Mouse (Mus musculus) naive thymus-derived CD4-positive, alpha-beta T cell, adult 2 months (primary cell): Measurements from ENCODE around the gene Gm20388.
A peak's percentile ranks its signal among the peaks of the same experiment; 100 is the strongest.
"Not testable (repeated sequence)": the region's sequence is repeated elsewhere in the genome, so short reads cannot be mapped to it uniquely, and the experiment has no call there.

ENCODE experiments used
- DNase-seq: peaks from one replicate; pipeline ENCODE4 v3.0.0-alpha.2; 2011; ENCODE audit warnings: low read depth

The Gm20388 gene

DNA sequence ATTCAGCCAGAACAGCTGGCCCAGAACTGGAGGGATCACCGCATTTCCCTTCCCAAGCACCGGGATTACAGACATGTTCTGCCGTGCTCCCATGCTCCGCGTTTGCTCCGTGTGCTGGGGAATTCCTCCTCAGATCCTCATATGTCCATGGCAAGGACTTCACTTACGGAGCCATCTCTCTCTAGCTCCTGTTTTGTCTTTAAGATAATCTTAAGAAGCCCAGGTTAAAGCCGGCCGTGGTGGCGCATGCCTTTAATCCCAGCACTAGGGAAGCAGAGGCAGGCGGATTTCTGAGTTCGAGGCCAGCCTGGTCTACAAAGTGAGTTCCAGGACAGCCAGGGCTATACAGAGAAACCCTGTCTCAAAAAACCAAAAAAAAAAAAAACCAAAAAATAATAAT lies 3541.1 kb downstream of the Gm20388 start:
- DNase-seq = not testable (repeated sequence)

DNA sequence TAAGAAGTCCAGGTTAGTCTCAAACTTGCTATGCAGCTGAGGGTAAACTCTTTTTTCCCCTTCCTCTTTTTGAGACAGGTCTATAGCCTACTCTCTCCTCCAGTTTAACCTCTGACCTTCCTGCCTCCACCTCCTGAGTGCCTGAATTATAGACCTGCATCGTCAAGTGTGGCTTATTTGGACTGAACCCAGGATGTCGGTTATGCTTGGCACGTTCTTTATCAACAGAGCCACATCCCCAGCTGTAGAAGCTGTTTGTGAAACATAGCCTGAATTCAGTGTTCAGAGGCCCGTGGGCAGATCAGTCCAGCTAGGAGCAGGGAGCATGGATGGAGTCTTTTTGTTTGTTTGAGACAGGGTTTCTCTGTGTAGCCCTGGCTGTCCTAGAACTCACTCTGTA lies 3541.5 kb downstream of the Gm20388 start:
- no peak for DNase-seq

DNA sequence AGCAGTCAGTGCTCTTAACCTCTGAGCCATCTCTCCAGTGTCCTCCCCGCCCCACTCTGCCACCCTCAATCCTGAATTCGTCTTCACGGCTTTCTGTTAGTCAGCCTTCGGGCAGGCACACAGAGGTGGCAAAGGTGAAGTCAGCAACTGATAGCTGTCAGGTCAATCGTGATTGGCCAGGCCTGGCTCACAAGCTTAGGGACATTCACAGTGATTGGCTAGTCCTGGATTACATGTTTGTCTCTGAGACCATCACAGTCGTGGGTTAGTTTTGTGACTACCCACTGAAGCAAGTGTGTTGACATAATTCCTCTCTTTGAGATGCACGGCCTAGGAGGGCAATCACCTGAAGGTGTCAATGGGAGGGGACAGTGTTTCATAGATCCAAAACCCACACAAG lies 3542.7 kb downstream of the Gm20388 start:
- no peak for DNase-seq

DNA sequence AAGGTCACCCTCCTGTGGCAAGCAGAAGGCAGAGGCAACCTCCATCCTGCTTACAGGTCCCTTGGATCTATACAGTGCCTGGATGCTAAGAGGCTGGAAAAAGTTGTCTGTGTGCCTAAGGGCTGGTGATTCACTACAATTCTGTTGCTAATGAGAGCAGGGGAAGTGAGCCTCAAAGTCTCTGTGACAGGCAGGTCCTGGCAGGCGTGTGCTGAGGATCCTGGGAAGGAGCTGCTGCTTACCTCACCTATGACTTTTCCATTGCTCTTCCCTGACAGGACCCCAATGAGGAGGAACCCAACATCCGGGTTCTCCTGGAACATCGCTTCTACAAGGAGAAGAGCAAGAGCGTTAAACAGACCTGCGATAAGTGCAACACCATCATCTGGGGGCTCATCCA lies 3543.3 kb downstream of the Gm20388 start:
- DNase-seq = no peak

DNA sequence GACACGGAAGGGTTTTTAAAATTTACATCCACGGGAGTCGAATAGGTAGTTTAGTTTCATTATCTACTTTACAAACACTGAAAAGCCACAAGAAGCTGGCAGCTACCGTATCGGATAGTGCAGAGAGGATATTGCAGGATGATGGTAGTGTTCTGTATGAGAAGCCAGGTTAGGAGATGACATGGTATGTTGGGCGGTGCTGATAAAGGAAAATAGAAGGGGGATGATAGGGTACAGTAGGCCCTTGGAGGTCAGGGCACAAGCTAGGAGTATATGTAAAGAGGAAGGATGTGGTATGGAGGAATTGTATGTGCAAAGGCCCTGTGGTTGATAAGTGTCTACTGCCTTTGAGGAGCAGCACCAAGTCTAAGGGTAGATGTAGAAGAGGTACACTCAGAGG lies 3543.9 kb downstream of the Gm20388 start:
- no peak for DNase-seq

DNA sequence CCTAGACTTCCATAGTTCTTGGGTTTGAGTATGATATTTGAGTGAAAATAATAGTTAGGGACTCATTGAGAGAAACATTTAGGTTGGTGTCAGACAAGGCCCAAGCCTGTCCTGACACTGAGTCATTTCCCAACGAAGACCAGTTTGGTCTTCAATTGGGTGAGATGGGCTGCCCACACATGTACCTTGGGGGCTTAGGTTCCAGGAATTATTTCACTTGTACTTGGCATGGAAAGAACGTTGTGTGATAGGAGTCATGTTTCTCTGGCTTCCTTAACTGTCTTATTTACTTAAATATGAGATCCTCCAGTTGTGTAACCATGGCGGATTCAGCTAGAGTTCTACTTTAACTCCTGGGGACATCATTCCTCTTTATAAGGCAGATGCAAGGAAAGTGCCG lies 3553.0 kb downstream of the Gm20388 start:
- no peak for DNase-seq

DNA sequence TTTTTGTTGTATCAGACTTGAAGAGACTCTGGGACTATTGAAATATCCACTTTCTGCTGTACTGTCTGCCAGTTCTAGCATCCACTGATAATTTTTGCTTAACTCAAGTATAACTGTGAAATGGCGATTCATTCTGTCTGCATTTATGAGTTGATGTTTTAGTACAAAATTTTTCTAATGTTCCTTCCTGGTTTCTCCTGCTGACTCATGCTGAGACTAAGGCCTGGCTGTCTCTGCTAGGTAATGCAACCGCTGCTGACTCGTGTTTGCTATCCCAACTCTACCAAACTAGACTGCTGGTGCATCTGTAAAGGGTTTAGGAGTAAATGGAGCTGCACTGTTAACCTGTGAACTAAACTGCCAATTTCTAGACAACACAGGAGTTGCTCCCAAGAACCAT lies 3556.8 kb downstream of the Gm20388 start:
- no peak for DNase-seq

DNA sequence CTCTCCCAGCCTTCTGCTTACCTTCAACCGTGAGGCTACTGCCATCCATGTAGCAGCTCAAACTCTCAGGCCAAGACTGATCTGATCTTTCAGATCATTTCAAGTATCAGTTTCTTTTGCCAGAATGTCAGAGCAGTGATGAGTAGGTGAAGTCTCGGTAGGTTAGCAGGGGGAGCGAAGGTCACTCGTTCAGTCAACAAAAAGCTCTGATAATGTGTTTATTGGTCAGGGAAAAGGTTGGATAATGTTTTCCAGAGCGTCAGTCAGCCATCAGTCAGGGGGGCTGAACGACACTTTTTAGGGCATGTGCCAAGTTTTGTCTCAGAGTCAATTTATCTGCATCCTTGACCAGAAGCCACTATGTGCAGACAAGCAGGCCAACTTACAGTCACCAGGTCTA lies 3562.3 kb downstream of the Gm20388 start:
- DNase-seq = not testable (repeated sequence)

DNA sequence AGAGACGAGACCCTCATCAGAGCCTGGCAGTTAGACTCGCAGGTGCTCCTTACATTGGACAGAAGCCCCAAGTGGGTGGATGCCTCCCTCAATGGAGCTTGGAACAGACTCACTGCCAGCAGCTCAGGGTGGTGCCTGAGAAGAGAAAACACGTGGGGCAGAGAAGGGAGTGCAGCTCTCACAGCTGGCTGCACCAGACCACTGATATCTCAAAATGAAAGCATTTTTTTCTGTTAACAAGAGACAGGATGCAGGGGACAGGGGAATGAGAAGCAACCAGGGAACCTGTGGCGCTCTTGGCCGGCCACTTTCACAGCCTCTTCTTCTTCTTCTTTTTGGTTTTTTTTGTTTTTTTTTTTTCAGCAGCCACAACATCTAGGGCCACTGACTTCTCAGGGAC lies 3563.9 kb downstream of the Gm20388 start:
- DNase-seq = not testable (repeated sequence)

DNA sequence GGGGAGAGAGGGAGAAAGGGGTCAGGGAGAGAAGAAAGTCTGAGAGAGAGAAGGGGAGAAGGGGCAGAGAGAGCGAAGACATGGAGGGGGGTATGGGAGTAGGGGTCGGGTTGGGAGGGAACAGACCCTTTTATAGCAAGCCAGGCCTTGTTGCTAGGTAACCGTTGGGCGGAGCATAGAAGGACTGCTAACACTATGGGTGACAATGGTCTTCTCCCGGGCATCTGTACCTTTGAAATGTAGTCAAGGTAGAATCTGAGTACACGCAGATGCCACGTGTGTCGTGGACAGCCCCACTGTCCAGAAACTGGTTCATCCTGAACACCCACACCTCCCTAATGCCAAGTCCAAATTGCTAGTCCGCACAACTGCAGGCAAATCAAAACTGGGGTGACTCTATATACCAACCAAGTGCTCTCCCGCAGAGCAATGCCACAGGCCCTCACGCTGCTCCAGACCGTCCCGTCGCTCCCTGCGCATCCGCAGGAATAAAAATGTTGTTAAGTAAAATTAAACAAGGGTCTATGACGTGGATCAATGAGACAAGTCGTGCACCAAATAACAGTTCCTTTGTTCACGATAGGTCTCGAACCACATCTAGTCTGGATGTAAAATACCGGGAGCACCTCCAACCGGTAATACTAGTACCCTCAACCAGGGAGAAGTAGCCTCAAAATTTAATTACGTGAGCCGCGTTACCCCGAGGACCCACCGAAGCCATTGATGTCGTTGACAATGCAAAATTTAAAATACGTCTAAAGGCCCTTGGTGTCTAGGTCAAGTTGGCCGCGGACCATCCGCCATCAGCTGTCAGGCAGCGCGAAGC lies 3566.5 kb downstream of the Gm20388 start:
- DNase-seq = no peak

DNA sequence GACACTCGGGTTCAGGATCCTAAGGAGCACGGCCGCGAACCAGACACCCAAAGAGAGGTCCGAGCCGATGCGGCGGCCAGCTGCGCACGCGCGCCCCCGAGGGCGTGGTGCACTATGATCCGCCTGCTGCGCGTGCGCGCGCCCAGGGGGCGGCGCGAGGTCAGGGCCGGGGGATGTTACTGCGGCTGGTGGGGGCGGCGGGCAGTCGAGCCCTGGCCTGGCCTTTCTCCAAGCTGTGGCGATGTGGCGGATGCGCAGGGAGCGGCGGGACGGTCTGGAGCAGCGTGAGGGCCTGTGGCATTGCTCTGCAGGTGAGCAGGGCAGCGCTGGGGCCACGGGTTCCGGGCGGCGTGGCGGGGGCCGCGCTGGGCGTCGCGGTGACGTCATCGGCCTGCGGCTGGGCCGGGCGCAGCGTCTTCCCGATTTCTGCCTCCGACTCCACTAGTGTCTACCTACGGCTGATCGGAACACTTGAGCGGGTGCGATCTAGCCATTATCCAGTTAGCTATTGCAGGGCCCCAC lies 3567.2 kb downstream of the Gm20388 start, which contains the start of gene Afg3l1:
Gene Afg3l1, plus strand, starts transcription at position 167 of the 522 bp plus-strand sequence.
- DNase-seq = peak; percentile 94

DNA sequence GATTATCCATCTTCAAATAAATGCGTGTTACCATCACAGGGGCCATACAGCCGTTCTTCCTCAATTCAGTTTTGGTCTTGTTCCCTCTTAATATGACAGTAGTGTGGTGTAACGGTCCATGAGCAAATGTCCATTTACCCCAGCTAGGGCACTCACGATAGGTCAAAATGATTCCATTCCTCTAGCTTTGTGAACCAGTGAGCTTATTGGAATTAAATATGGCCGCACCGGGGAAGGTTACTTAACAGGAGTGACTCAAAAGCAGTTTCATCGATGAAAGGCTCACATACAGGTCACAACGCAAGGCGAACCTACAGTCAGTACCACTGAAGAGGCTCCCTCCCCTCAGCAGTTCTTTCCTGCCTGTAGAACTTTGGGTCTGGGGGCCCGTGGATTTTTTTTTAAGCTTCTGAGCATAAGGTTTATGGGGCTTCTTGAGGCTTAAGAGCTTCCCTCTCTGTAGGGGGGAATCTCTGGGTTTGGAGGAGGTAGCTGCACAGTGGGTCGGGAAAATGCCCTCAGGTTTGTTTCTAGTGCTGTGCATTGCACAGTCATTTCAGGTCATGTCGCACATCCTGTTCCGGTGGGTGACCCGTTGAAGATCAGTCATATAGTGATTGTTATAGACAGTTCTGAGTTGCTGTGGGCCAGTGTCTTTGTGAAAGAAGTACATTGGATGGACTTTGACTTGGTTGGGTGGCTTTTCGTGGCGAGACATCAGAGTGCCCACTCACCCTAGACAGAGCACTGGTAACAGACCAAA lies 3568.0 kb downstream of the Gm20388 start:
- no peak for DNase-seq

DNA sequence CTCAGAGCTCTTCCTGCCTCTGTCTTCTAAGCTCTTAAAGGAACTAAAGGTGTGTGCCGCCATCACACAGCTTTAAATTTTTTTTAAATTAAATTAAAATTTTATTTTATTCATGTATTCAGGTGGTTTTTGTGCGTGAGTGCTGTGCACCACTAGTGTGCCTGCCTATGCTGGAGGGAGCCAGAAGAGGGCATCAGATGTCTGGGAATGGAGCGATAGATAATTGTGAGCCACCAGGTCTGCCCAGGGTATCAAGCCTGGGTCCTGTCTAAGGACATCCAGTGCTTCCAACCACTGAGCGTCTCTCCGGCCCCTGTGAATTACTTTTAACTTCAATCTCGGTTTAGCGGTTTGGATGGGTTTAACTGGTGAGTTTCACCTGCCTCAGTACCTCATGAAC lies 3572.0 kb downstream of the Gm20388 start:
- peak; percentile 11 for DNase-seq

DNA sequence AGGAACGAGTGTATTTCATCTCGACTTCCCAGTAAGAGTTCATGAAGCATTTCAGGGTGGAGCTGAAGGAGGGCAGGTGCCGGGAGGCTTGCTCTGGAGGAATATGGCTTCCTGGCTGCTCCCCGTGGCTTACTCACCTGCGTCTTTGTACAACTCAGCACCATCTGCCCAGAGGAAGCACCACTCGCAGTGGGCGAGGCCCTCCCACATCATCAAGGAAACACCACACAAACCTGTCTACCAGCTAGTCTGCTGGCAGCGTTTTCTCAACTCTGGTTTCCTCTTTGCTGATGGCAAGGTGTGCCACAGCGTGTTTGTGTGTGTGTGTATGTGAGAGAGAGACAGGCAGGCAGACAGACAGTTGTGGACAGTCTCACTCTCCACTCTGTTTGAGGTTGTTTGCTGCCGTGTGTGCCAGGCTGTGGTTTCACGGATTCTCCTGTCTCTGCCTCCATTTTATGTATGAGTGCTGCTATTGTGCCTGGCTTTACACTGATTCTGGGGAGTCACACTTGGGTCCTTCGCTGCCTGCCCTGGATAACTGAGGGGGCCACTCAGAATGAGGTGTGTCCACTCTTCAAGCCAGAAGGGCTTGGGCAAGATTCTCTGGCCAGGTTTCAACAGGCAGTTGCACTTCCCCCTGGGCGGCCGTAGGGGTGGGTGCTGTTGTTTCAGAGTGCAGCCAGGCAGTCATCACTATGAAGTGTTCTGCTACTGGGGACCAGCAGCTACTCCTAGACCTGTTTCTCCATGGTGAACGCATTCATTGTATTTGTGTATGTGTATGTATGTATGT lies 3580.8 kb downstream of the Gm20388 start:
- DNase-seq = no peak

DNA sequence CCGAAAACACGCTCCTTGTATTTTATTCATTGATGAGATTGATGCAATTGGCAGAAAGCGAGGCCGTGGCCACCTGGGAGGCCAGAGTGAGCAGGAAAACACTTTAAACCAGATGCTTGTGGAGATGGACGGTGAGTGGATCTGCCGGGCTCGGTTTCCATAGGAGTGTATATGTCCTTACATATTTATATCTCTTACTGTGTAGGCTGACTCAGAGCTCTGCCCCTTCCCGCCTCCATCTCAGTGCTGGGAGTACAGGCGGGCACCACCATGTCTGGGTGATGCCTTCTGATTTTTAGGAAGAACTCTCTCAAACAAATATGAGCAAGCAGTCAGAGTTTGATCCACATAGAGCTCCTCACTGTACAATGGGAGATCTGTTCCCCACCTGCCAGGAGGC lies 3582.3 kb downstream of the Gm20388 start:
- no peak for DNase-seq

DNA sequence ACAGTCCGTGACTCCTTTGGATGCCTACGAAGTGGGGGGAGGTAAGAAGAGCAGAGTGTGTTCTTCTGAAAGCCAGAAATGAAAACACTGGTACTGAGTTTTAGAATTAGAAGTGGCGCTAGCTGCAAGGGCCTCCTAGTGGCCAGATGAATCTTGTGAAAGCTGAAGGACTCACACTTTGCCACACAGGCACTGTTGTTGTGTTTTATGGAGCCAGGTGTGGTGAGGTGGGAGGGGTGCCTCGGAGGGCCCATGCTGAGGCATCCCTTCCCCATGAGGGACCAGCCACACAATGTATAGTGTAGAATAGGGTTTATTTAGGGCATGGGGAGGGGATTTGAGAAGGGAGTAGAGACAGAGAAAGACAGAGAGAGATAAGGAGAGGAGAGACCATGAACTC lies 3587.1 kb downstream of the Gm20388 start:
- DNase-seq = no peak

DNA sequence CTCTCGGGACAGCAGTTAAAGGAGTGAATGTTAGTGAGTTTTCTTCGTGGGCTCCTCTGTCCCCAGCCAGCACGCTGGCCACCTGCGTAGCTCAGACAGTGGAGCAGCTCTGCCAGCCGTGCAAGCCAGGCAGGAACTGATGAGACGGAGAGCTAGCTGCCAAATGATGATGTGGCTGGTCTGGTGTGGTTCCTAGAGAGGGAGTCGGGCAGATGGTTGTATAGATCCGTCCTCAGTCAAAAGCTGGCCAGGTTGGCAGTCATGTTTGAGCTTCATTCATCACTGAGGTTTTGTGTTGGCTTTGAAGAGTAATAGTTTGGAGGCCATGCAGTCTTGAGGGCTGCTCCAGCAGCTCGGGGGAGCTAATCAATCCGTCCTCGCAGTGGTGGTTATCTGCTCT lies 3588.3 kb downstream of the Gm20388 start:
- no peak for DNase-seq

DNA sequence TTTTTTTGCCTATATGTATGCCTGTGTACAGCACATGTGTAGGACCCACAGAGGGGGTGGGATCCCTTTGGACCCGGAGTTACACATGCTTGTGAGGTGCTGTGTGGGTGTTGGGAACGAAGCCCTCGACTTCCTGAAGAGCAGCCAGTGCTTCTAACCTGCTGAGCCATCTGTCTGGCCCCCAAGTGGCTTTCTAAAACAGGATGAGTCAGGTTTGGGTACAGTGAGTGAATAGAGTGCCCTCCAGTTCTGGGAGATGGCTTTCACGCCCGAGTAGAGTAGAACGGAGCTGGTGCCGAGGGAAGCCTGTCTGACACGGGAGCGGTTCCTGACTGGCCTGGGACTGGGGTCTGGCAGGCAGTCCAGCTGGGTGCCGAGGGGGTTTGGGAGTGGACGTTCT lies 3588.9 kb downstream of the Gm20388 start:
- DNase-seq = no peak

DNA sequence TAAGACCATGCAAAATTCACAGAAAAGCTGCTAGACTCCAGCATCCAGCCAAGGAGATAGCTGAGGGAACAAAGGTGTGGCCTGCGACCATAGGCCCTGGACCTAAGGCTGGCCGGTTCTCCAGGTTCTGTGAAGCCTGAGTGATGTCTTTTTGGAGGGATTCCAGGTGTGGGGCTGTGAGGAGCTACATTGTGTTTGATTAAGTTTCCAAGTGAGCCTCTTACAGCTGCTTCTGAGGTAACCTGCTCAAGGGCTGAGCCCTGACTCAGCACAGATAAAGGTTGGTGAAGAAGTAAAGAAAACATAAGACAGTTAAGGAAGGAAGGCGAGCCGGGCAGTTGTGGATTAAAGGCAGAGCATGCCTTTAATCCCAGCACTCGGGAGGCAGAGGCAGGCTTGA lies 3591.6 kb downstream of the Gm20388 start:
- DNase-seq = no peak

DNA sequence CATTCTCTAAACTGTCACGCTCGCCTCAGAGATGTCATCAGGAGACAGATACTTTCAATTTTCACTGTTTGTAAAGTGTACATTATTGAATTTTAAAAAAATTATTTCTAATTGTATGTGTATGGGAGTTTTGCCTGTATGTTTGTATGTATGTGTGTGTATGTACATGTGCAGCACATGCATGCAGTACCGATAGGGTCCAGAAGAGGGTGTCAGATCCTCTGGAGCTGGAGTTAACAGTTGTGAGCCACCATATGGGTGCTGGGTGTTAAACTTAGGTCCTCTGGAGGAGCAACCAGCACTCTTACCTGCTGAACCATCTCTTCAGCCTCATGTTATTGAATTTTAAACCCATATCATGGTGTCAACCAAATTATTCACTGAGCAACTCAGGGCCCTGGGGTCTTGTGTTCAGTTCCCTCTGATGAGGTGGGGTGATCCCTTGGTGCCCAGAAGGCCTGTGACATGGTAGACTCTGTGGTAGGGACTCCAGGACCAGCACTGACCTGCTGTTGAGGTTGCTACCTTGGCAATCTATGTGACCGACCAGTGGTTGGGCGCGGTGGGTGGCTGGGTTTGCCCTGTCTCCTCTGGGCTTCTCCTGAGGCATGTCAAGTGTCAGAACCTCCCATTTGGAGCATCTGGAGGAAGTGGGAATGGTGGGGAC lies 3593.3 kb downstream of the Gm20388 start:
- DNase-seq = no peak

DNA sequence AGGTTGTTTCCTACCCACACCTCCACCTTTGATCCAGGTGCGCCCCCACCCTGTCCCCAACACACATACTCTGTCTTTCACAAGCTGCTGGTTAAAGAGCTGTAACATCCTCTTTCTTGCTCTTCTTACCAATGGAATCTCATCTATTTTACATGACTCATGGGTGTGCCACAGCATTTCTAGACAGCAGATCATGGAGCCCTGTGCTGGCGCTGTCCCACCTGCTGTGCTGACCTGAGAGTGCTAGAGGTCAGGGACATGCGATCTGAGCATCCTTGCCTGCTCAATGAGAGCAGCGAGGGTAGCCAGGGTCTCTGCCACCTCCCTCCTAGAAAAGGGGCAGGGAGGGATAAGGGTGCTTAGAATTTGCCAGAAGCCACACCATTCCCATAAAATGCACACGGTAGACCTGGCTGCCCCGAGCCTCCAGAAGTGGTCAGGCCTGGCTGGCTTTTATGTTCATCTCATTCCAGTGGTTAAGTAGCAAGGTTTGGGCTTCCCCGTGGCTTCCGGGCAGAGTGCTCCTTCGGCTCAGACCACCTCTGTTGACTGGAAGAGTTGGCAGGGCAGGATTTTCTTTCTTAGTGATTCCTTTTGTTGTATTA lies 3594.1 kb downstream of the Gm20388 start:
- DNase-seq = no peak
